10 mouse cellular contexts compared by ENCODE assay signal in the genomic region with DNA sequence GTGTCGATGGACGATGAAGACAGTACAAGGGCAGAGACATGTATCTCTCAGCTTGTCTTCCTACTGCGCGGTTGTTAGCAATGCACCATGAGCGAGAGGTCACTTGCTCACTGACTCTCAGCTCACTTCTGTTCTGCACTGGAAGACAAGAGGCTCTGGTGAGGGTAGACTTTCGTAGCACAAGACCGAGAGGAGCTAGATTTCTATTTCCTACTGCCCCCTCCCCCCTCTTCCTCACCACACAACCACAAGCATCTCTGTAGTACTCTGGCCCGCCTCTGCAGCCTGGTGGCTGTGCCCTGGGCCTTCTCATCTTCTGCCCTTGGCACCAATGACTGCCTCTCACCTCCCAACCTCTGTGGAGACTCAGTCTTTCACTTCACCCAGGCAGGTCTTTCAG. TPM values are rescaled to one million over a fixed set of nuclear protein-coding genes. Genes with fewer than 3 reads are reported as not detected.
A peak's percentile ranks its signal among the peaks of the same experiment; 100 is the strongest.
DNase-seq lines count a peak whose midpoint lies in the region; ATAC-seq lines count a peak whose summit lies in the region.
"Had no signal": no experiment of that assay in that cellular context is flagged by ENCODE, and none has a peak within 500 bp of the region (broad histone marks: within the 10 kb centered on the region; RNA-seq: fewer than 3 reads in every experiment).

No protein-coding gene starts in this region.

- H3K27ac ChIP-seq in lung, embryonic 16.5 days (ENCODE audit: low read length): peak overlapping the region; percentile 59; the same call in 1 of the 2 replicates
- peak overlapping the region; percentile 66; the same call in 1 of the 2 replicates for H3K27ac ChIP-seq in embryonic facial prominence, embryonic 11.5 days (replicated peaks; ENCODE audit: low read depth, low read length)
- peak overlapping the region; percentile 88 for H3K27ac ChIP-seq in limb, embryonic 13.5 days
- no peak overlapping the region for H3K27ac ChIP-seq in midbrain, embryonic 11.5 days (ENCODE audit: low read depth, low read length)
- H3K27ac ChIP-seq: hindbrain, postnatal 0 days had no signal

- H3K36me3 ChIP-seq in lung, embryonic 16.5 days (ENCODE audit: control insufficient read depth, insufficient read depth, low read length): peaks cover 27% of the 10 kb centered on the region
- no peaks in the 10 kb centered on the region; the same call in none of the 2 replicates for H3K36me3 ChIP-seq in embryonic facial prominence, embryonic 11.5 days (replicated peaks; ENCODE audit: control insufficient read depth, insufficient read depth, low read depth, low read length)
- peaks cover 39% of the 10 kb centered on the region for H3K36me3 ChIP-seq in limb, embryonic 13.5 days
- peaks cover 4% of the 10 kb centered on the region; the same call in 1 of the 2 replicates for H3K36me3 ChIP-seq in midbrain, embryonic 11.5 days (ENCODE audit: control insufficient read depth, insufficient read depth, low read length)

- no peak overlapping the region for H3K9ac ChIP-seq in lung, embryonic 16.5 days (ENCODE audit: low read length)
- H3K9ac ChIP-seq in embryonic facial prominence, embryonic 11.5 days (replicated peaks; ENCODE audit: low read length): no peak overlapping the region
- no peak overlapping the region for H3K9ac ChIP-seq in limb, embryonic 13.5 days
- H3K9ac ChIP-seq in midbrain, embryonic 11.5 days (ENCODE audit: low read length): no peak overlapping the region

- H3K4me1 ChIP-seq in lung, embryonic 16.5 days (replicated peaks; ENCODE audit: control insufficient read depth, insufficient read depth, low read length): peaks cover 29% of the 10 kb centered on the region
- H3K4me1 ChIP-seq in embryonic facial prominence, embryonic 11.5 days (ENCODE audit: control insufficient read depth, insufficient read depth, low read length): peaks cover 4% of the 10 kb centered on the region; the same call in 1 of the 2 replicates
- H3K4me1 ChIP-seq in limb, embryonic 13.5 days: peaks cover 74% of the 10 kb centered on the region
- peaks cover 7% of the 10 kb centered on the region; the same call in 1 of the 2 replicates for H3K4me1 ChIP-seq in midbrain, embryonic 11.5 days (ENCODE audit: control insufficient read depth, insufficient read depth, low read length)

- H3K4me2 ChIP-seq in lung, embryonic 16.5 days (ENCODE audit: low read depth, low read length): no peak overlapping the region
- no peak overlapping the region for H3K4me2 ChIP-seq in embryonic facial prominence, embryonic 11.5 days (ENCODE audit: low read depth, low read length)
- H3K4me2 ChIP-seq in limb, embryonic 13.5 days (replicated peaks): peak overlapping the region; percentile 88
- H3K4me2 ChIP-seq in midbrain, embryonic 11.5 days: no peak overlapping the region

- no peak for DNase-seq in lung, adult 18-20 months
- no peak for DNase-seq in embryonic facial prominence, embryonic 11.5 days (ENCODE audit: low spot score)
- peak; percentile 63 for DNase-seq in thymus, postnatal 25 days
- no peak for DNase-seq in midbrain, embryonic 11.5 days (ENCODE audit: low spot score, missing footprints)
- DNase-seq: adrenal gland, postnatal 10 days; kidney, postnatal 36 days had no signal

- ATAC-seq in lung, embryonic 16.5 days (ENCODE audit: low read depth): no peak
- no peak for ATAC-seq in embryonic facial prominence, embryonic 11.5 days (replicated peaks; ENCODE audit: insufficient number of reproducible peaks, low FRiP score, low TSS enrichment, low read depth)
- no peak for ATAC-seq in limb, embryonic 13.5 days (ENCODE audit: low FRiP score, low read depth)
- ATAC-seq in granulocyte monocyte progenitor cell, adult 5-6 weeks (replicated peaks; ENCODE audit: poor library complexity, severe bottlenecking): no peak
- no peak for ATAC-seq in midbrain, embryonic 11.5 days (ENCODE audit: low FRiP score)
- ATAC-seq: hindbrain, postnatal 0 days had no signal

- no peaks in the 10 kb centered on the region for H3K9me3 ChIP-seq in lung, embryonic 16.5 days (ENCODE audit: control insufficient read depth, low read length)
- no peaks in the 10 kb centered on the region for H3K9me3 ChIP-seq in embryonic facial prominence, embryonic 11.5 days (replicated peaks; ENCODE audit: control insufficient read depth, low read length)
- H3K9me3 ChIP-seq in limb, embryonic 13.5 days: peaks cover 8% of the 10 kb centered on the region; the same call in 1 of the 2 replicates
- H3K9me3 ChIP-seq in midbrain, embryonic 11.5 days (ENCODE audit: control insufficient read depth, low read length): peaks cover 4% of the 10 kb centered on the region; the same call in 1 of the 2 replicates

- H3K27me3 ChIP-seq in lung, embryonic 16.5 days (ENCODE audit: control insufficient read depth, insufficient read depth, low read depth, low read length): no peaks in the 10 kb centered on the region
- H3K27me3 ChIP-seq in embryonic facial prominence, embryonic 11.5 days (ENCODE audit: control insufficient read depth, insufficient read depth, low read length): no peaks in the 10 kb centered on the region
- no peaks in the 10 kb centered on the region for H3K27me3 ChIP-seq in limb, embryonic 13.5 days
- H3K27me3 ChIP-seq in midbrain, embryonic 11.5 days (ENCODE audit: control insufficient read depth, insufficient read depth, low read length): no peaks in the 10 kb centered on the region

- no peak overlapping the region for H3K4me3 ChIP-seq in lung, embryonic 16.5 days (ENCODE audit: low read length)
- no peak overlapping the region for H3K4me3 ChIP-seq in embryonic facial prominence, embryonic 11.5 days (ENCODE audit: low read depth, low read length)
- H3K4me3 ChIP-seq in limb, embryonic 13.5 days: no peak overlapping the region
- H3K4me3 ChIP-seq in midbrain, embryonic 11.5 days (ENCODE audit: low read depth, low read length): no peak overlapping the region

- WGBS in lung, embryonic 16.5 days: 57% methylated on average over 8 of the region's 8 CpGs
- 80% methylated on average over 8 of the region's 8 CpGs for WGBS in embryonic facial prominence, embryonic 11.5 days
- 82% methylated on average over 8 of the region's 8 CpGs for WGBS in limb, embryonic 13.5 days
- 93% methylated on average over 8 of the region's 8 CpGs for WGBS in midbrain, embryonic 11.5 days

RNA-seq across cellular contexts. Expression of gene Rasl11b, which starts 5.4 kb away (rescaled TPM):
- polyA plus RNA-seq in lung, embryonic 16.5 days (2015; fragmentation: Nextera tagmentation; extraction: Ambion mirVana): 182 and 188 TPM in 2 replicates
- 82.8 and 83.8 TPM in 2 replicates for polyA plus RNA-seq in embryonic facial prominence, embryonic 11.5 days (2014; fragmentation: Nextera tagmentation; extraction: Ambion mirVana)
- polyA plus RNA-seq in limb, embryonic 13.5 days (2015; fragmentation: Nextera tagmentation; extraction: Ambion mirVana): 147 and 149 TPM in 2 replicates
- not detected in 2 replicates for total RNA-seq in granulocyte monocyte progenitor cell, adult 5-6 weeks (2014; fragmentation: Nextera tagmentation)
- total RNA-seq in granulocyte monocyte progenitor cell, adult 5-6 weeks (2017): 0.99 and 1.8 TPM in 2 replicates
- polyA plus RNA-seq in midbrain, embryonic 11.5 days (2014; fragmentation: Nextera tagmentation; extraction: Ambion mirVana): 27.0 and 29.0 TPM in 2 replicates
